Mouse (Mus musculus): ENCODE results near the gene Hps3. TPM values are rescaled to one million over a fixed set of nuclear protein-coding genes. Genes with fewer than 3 reads are reported as not detected.

The Hps3 gene
- total RNA-seq, 2 experiments from 2014 or later: 15.2 to 33.9 TPM

DNA sequence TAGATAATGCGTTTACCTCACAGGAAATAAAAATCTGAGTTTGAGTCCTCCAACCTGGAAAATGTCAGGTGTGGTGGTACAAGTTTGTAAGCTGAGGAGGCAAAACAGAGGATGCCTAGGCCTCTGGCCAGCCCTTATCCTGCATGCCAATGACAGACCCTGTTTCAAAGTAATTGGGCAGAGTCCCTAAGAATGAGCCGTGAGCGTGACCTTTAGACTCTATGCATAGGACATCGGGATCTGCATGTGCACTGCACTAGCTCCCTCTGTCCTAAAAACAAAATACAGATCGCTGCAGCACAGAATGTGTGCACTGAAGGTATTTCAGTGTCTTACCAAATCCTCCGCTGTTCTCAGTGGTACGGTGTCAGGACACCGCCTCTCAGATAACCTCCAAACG is 24.7 kb downstream of the Hps3 start:
- 0 out of 2 replicates have a peak, but pooled peaks have one; percentile 18 for ATAC-seq (replicated peaks; ENCODE audit: low FRiP score, low TSS enrichment, poor library complexity, severe bottlenecking)

DNA sequence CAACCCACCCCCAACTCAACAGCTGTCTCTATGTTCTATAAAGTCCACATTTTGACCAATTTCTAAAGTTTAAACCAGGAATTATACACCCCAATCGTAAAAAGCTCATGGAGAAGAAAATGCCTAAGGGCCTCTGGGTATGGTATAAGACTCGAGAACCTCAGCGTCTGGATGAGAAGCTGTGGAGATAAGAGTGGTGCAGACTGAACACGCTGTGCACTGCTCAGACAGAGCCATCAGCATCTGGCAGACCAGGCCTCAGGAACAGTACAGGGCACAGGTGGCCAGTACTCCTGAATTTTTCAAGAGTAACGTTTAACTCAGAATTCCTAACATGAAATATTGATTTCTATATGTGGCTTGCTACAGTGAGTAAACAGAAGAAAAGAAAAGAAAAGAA is 27.4 kb downstream of the Hps3 start:
- ATAC-seq (replicated peaks; ENCODE audit: low FRiP score, low TSS enrichment, poor library complexity, severe bottlenecking): no peak

DNA sequence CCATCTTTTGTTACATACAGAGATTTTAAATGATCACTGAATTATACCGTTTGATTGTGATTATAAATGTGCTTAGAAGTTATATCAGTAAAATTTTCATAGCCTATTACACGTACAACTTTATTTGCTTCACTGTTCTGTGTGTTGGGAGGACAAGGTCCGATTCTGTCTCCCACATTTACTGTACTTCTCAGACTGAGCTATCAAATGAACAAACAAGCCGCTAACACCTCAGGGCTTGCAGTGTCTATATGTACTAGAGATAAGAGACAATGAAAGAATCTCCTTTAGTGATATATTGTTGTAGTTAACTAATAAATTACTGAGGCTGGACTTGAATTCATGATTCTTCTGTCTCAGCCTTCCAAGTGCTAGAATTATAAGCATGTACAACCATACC is 27.8 kb downstream of the Hps3 start:
- ATAC-seq (replicated peaks; ENCODE audit: low FRiP score, low TSS enrichment, poor library complexity, severe bottlenecking): no peak

DNA sequence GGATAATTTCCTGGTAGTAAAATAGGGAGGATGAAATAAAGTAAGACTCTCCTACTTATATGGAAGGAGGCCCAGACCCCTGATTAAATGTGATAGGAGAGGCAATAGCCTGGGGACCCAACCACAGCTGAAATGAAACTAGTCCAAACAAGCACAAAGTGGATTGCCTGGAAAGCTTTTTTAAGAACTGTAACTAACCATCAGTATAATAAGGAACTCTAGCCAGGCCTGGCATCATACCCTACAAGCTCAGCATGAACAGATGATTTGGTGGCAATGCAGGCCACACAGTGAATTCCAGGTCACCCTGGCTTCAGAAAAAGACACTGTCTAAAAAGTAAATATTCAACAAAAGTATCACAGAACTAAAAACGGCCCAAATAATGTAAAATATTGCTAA is 29.5 kb downstream of the Hps3 start:
- ATAC-seq (replicated peaks; ENCODE audit: low FRiP score, low TSS enrichment, poor library complexity, severe bottlenecking): no peak

DNA sequence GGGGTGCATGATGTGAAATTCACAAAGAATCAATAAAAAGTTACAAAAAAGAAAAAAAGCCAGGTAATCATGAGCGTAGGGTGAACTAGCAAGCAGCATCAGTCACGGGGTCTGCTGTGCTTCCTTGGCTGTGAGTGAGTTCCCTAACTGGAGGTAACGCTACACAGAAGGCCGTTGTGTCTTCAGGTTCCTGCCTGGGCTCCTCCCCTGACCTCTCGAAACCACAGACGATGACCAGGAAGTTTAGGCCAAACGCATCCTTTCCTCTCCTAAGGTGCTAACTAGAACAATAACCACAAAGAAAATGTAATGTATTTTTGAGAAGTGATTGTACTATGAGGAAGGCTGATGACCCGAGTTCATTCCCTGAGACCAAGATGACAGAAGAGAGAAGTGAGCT is 30.7 kb downstream of the Hps3 start:
- ATAC-seq (replicated peaks; ENCODE audit: low FRiP score, low TSS enrichment, poor library complexity, severe bottlenecking): no peak

DNA sequence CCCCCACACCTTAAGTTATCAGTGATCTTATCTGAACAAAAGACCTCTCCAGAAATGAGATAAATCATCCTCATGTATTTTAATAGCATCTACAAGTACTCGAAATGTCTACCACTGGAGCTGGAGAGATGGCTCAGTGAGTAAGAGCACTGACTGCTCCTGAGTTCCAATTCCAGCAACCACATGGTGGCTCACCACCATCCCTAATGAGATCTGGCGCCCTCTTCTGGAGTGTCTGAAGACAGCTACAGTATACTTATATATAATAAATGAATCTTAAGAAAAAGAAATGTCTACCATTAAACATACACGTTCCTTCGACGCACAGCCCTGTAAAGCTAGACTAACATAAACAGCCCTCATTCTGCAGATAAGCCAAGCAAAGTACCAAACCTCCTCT is 32.3 kb downstream of the Hps3 start:
- ATAC-seq (replicated peaks; ENCODE audit: low FRiP score, low TSS enrichment, poor library complexity, severe bottlenecking): no peak

DNA sequence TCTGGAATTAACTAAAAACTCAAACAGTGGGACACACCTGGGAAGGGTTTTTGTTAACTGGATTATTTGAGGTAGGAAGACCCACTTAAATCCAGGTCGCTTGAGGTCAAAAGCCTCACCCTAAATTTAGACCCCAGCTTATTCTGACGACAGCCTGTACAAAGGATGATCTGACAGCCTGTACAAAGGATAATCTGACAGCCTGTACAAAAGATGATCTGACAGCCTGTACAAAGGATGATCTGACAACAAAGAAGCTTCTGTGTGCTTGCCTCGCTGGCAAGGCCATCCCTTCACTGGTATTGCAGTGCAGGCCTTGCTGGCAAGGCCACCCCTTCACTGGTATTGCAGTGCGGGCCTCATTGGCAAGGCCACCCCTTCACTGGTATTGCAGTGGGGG is 34.3 kb downstream of the Hps3 start:
- ATAC-seq (replicated peaks; ENCODE audit: low FRiP score, low TSS enrichment, poor library complexity, severe bottlenecking): no peak

DNA sequence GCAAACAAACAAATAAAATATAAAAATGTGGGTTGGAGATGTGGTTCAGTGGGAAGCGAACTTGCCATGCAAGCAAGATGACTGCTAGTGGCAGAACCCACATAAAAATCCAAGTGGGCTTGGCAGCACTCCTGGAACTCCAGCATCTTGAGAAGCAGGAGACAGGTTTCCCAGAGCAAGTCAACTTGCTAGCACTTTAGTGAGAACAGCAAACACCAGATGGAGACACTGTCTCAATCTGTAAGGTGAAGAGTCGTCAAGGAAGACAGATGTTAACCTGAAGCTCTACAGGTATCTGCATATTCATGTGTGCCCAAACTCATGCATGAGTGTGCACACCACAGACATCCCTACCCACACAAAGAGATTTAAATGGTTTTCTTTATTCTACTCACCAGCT is 35.6 kb downstream of the Hps3 start:
- no peak for ATAC-seq (replicated peaks; ENCODE audit: low FRiP score, low TSS enrichment, poor library complexity, severe bottlenecking)

DNA sequence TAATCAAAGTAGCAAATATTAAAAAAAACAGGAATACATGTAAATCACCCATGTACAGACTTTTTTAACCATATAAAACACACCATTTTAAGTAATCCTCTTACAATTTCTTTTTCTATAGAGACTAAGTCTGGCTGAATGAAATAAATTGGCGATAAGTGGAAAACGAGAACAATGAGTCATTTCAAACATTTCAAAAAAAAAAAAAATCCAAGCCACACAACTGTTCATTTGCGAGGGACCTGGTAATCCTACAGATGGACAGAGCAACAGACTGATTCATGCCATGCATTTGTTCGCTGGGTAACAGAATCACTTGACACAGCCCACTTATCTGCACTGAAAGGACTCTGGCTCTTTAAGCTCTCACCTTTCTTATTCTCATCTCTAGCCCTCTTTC is 42.7 kb downstream of the Hps3 start:
- ATAC-seq (replicated peaks; ENCODE audit: low FRiP score, low TSS enrichment, poor library complexity, severe bottlenecking): no peak

DNA sequence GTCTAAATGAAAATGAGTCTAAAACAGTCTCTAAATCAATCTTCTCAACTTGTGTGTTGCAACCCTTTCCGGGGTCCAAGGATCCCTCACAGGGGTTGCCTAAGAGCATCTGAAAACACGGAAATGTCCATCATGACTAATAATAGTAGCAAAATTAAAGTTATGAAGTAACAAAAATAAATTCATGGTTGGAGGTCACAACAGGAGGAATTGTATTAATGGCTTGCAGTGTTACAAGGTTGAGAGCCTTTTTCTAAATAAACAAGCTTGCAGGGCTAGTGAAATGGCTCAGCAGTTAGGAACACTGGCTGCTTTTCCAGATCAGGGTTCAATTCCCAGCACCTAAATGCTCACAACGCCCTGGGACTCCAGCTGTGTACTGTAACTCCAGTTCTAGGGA is 45.1 kb downstream of the Hps3 start:
- ATAC-seq (replicated peaks; ENCODE audit: low FRiP score, low TSS enrichment, poor library complexity, severe bottlenecking): no peak

DNA sequence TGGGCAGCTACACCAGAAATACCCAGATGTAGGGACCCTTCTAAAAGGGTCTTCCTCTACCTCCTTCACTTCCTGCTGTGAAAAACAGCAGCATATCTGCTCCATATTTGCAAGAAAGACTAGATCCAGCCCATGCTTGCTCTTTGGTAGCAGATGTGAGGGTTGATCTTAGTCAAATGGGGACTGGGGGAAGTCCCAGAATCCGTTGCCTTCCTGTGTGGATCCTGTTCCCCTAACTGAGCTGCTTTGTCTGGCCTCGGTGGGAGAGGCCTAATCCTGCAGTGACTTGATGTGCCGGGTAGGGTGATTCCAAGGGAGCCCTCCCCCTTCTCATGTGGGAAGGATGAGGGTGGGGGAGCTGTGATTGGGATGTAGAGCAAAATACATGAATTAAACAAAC is 49.0 kb downstream of the Hps3 start:
- ATAC-seq (replicated peaks; ENCODE audit: low FRiP score, low TSS enrichment, poor library complexity, severe bottlenecking): no peak

DNA sequence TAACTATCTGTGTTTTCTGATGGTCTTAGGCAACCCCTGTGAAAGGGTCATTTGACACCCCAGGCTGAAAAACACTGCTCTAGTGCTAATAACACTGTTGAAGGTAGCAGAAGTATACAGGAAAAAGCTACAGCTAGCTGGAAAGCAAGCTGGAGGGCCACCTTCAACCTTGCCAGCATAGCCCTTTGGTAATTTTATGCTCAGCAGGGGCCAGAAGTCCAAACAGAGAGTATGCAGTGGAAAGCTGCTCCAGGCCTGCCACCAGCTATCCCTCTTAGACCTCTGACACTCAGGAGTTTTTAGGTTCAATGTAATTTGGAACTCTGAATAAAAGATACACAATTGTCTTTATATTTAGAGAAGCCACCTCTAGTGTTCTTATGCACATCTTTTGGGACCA is 52.3 kb downstream of the Hps3 start:
- no peak for ATAC-seq (replicated peaks; ENCODE audit: low FRiP score, low TSS enrichment, poor library complexity, severe bottlenecking)

DNA sequence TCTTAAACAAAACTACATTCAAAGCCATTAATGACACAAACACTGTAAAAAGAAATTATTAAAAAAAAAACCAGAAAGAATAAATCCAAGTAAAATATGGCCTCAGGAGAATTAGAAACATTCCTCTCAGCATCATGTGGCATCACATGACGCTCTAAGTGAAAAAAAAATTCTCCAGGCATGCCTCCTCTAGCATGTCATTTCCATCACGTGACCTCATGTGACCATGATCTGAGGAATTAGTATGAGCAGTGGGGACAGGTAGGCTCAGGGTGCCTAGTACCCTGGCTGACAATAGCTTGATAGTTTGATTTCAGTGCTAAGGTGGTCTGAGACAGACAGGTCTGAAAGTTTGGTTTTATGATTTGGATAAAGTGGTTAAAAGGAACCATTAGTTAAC is 54.0 kb downstream of the Hps3 start:
- ATAC-seq (replicated peaks; ENCODE audit: low FRiP score, low TSS enrichment, poor library complexity, severe bottlenecking): no peak

DNA sequence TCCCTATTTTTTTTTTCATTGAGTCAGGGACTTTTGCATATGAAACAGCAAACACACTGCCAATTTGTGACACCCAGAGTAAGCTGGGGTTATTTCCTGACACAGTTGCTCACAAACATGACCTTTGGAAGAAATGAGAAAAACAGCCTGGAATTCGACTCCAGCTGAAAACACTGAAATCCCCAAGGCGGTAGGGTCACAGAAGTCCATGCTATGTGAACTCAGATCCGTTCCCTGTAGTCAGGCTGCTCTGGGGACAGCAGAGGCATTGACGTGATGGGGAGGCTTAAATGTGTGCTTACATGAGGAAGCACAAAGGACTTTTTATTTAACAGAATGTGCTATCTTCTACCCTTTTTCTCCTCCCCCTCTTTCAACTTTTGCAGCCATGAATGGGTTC is 56.6 kb downstream of the Hps3 start:
- ATAC-seq (replicated peaks; ENCODE audit: low FRiP score, low TSS enrichment, poor library complexity, severe bottlenecking): no peak

DNA sequence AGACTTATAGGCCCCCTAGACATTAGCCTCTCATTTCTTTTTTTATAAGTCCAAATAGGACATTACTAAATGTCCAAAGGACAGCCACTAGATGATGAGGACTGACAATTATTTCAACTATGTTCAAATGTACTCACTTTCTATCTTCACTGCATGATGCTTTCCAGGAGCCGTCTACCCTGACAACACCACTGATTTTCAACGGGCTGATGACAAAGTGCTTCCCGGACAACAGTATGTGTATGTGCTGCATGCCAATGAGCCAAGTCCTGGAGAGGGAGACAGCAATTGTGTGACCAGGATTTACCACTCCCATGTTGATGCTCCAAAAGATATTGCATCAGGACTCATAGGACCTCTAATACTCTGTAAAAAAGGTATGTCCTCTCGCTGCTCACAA is 69.0 kb downstream of the Hps3 start:
- no peak for ATAC-seq (replicated peaks; ENCODE audit: low FRiP score, low TSS enrichment, poor library complexity, severe bottlenecking)

DNA sequence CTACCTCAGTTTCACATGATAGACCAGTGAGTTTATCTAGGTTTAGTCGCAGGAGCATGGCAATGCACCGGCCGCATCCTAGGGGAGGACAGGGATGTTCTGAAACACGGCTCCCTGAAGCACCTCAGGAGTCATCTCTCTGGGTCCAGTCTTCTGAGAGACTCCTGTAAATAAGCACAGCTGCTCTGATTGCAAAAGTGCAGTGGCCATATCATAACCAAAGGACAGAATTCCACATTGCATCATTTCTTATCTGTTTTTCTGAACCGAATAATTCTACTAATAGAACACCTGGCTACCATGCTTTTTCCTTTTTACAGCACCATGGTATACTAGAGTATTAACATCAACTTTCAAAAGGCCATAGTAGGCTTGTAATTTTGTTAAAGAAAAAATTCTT is 69.9 kb downstream of the Hps3 start:
- no peak for ATAC-seq (replicated peaks; ENCODE audit: low FRiP score, low TSS enrichment, poor library complexity, severe bottlenecking)

DNA sequence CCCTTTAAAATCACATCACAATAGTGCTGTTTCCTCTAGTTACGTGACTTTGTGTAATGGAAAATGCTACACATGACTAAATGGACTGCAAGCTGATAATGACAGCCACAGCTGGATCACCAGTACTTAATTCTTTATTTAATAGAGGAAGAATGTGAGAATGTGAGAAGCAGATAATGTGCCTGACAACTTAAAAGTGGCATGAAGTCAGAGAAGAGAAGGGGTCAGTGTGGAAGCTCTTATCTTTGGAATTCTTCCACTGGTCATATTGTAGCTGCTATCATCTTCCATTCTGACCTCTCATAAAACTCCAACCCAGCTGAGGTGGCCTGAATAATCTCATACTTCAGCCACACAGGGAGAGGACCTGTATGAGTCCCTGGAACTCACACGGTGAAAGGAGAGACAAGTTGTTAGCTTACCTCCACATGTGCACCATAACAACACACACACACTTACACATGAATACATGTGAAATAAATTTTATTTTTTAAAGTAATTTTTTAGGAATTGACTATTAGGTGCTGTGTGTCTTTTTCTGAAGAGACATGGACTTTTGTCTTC is 70.4 kb downstream of the Hps3 start:
- no peak for ATAC-seq (replicated peaks; ENCODE audit: low FRiP score, low TSS enrichment, poor library complexity, severe bottlenecking)

DNA sequence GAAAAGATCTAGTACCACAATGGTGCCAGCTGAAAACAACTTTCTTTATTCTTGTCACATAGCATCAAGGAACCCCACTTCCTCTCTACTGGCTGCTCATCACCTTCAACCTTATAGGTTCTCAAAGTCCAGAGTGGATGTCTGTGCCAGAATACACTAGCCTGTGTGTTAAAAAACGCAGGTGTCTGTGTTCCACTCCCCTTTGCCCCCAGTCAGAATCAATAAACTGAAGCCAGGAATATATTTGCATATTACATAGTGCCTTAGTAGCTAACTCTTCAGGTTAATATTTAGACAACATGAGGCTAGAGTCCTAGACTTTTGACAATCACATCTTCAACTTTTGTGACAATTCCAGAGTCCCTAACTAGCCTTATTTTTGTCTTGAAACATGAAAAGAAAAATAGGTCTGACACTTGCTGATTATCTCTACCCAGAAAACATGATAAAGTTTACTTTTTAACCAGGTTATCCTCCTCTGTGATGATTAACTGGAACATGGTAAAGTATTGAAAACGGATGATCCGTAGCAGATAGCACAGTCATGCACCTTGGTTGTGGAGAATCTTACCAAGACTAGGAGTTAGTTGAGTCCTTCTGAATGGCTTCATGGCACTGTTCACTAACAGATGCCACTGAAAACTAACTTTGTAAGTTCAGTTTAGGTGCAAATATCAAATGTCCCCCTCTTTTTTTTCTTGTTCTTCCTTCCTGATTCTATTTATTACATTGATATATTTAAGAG is 72.2 kb downstream of the Hps3 start:
- ATAC-seq (replicated peaks; ENCODE audit: low FRiP score, low TSS enrichment, poor library complexity, severe bottlenecking): no peak

DNA sequence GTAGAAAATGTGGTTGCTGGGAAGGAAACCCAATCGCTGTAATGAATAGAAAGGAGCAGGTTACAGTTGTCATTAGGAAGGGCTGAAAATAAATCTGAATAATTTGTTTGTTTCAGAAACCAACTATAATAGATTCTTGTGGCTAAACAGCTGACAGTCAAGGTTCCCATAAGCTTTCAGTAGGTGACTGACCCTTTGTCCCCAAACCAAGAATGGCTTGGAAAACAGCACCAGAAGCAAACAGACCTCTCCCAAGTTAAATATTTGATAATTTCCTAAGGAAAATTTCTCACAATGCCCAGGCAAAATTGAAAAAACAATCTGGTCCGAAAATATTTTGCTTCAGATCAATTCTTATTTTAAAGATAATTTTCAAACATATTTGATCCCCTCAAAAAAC is 73.8 kb downstream of the Hps3 start:
- no peak for ATAC-seq (replicated peaks; ENCODE audit: low FRiP score, low TSS enrichment, poor library complexity, severe bottlenecking)

DNA sequence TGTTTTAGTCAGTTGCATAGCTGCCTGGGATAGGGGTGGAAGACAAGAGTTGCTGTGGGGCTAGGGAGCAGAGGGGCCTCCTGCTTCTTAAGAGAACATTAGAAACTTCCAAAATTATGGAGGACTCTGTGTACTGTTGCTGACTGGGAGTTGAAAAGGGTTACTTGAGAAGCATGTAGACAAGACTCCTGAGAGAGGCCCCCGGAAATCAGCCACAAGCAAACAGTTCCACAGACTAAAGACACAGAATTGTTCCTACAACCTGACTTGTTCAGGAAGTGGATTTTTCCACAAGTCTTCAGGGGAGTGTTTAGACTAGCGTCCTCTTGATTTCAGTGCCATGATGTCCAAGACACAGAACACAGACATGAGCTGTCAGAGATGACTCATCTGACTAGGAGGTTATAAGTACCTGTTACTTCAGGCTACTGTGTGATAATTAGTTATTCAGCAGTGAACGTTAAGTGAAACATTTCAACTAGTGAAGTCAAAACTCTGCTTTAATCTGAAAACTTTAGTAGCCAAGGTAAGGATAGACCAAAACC is 74.5 kb downstream of the Hps3 start:
- no peak for ATAC-seq (replicated peaks; ENCODE audit: low FRiP score, low TSS enrichment, poor library complexity, severe bottlenecking)

DNA sequence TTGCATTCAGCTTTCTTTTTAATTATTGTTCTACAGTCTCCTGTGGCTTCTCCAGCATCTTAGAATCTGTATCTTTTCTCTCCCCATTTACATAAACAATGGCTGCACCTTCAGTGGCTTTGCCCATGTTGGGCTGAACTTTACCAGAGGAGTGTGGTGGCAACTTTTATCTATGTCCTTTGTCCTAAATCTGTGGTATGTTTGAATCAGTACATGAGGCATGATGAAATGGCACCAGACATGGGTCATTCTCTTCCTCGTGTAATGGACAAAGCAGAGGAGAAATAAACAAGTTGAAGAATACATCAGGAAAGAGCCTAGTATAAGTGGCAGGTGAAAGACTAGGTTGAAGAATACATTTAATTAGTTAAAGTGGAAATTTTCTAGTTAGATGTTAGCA is 76.1 kb downstream of the Hps3 start:
- ATAC-seq (replicated peaks; ENCODE audit: low FRiP score, low TSS enrichment, poor library complexity, severe bottlenecking): no peak
